ENCODE assay signal across 8 mouse cellular contexts in the genomic region with DNA sequence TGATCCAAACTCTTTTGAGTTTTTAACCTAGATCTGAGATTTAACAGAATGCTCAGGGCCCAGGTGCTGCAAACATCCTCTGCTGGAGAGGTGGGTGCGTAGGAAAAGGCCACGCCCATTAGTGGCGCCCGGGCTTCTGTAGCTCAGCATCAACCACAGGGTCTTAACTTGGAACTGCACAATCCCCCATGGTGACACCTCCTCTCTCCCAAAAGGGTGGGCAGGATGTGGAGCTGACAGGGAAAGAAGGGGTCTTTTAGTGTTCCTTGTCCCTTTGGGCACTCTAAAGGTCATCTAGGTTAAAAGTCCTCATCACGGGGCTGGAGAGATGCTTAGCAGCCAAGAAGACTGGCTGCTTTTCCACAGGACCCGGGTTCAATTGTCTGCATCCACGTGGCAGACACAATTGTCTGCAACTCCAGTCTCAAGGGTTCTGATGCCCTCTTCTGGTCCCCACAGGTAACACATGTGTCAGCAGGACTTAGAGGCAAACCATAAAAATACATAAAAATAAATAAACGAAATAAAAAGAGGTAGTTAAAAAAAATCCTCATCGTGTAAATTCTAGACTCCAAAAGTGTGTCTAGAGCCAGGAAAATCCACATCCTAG.
DNase-seq lines count a peak whose midpoint lies in the region; ATAC-seq lines count a peak whose summit lies in the region.

No protein-coding gene starts in this region.

- H3K27me3 ChIP-seq in forebrain, embryonic 10.5 days (ENCODE audit: poor library complexity, severe bottlenecking): no peaks in the 10 kb centered on the region
- H3K27me3 ChIP-seq in forebrain, embryonic 13.5 days: no peaks in the 10 kb centered on the region
- 0 out of 2 replicates have a peak, but pooled peaks cover 7% of the 10 kb centered on the region for H3K27me3 ChIP-seq in liver, embryonic 12.5 days (replicated peaks)
- no peaks in the 10 kb centered on the region for H3K27me3 ChIP-seq in limb, embryonic 15.5 days

- peak overlapping the region; percentile 5; the same call in 1 of the 2 replicates for H3K27ac ChIP-seq in forebrain, embryonic 10.5 days
- H3K27ac ChIP-seq in forebrain, embryonic 13.5 days: no peak overlapping the region
- no peak overlapping the region for H3K27ac ChIP-seq in liver, embryonic 12.5 days
- H3K27ac ChIP-seq in limb, embryonic 15.5 days: peak overlapping the region; percentile 60; the same call in 1 of the 2 replicates

- DNase-seq in forebrain, embryonic 10.5 days (ENCODE audit: extremely low spot score, low spot score): no peak
- DNase-seq in liver (peak; percentile 26), adipocyte (ENCODE audit: low spot score) (peak; percentile 38)
- peak; percentile 54 to 56 for DNase-seq in thymus, postnatal 36 days
- no peak for DNase-seq in urinary bladder, postnatal 36 days (ENCODE audit: low spot score in 2 of 2)

- 0 out of 2 replicates have a peak, but pooled peaks cover 3% of the 10 kb centered on the region for H3K9me3 ChIP-seq in forebrain, embryonic 10.5 days
- H3K9me3 ChIP-seq in forebrain, embryonic 13.5 days (replicated peaks): no peaks in the 10 kb centered on the region
- H3K9me3 ChIP-seq in liver, embryonic 12.5 days (replicated peaks): no peaks in the 10 kb centered on the region
- no peaks in the 10 kb centered on the region for H3K9me3 ChIP-seq in limb, embryonic 15.5 days

- no peaks in the 10 kb centered on the region for H3K36me3 ChIP-seq in forebrain, embryonic 10.5 days (replicated peaks)
- H3K36me3 ChIP-seq in forebrain, embryonic 13.5 days (ENCODE audit: poor library complexity, severe bottlenecking): no peaks in the 10 kb centered on the region
- no peaks in the 10 kb centered on the region for H3K36me3 ChIP-seq in liver, embryonic 12.5 days
- H3K36me3 ChIP-seq in limb, embryonic 15.5 days: no peaks in the 10 kb centered on the region

- no peak overlapping the region for H3K4me3 ChIP-seq in forebrain, embryonic 10.5 days
- no peak overlapping the region for H3K4me3 ChIP-seq in forebrain, embryonic 13.5 days
- H3K4me3 ChIP-seq in liver, embryonic 12.5 days: no peak overlapping the region
- H3K4me3 ChIP-seq in limb, embryonic 15.5 days: no peak overlapping the region

- no peak overlapping the region for H3K9ac ChIP-seq in forebrain, embryonic 13.5 days
- no peak overlapping the region for H3K9ac ChIP-seq in liver, embryonic 12.5 days
- no peak overlapping the region for H3K9ac ChIP-seq in limb, embryonic 15.5 days

- H3K4me2 ChIP-seq in forebrain, embryonic 13.5 days: no peak overlapping the region
- H3K4me2 ChIP-seq in liver, embryonic 12.5 days: no peak overlapping the region
- H3K4me2 ChIP-seq in limb, embryonic 15.5 days: no peak overlapping the region

- no peak for ATAC-seq in forebrain, embryonic 13.5 days
- ATAC-seq in liver, embryonic 12.5 days: no peak
- no peak for ATAC-seq in limb, embryonic 15.5 days (ENCODE audit: insufficient number of reproducible peaks, low FRiP score, low TSS enrichment, low read depth)

- H3K4me1 ChIP-seq in forebrain, embryonic 10.5 days: peaks cover 24% of the 10 kb centered on the region
- H3K4me1 ChIP-seq in forebrain, embryonic 13.5 days: no peaks in the 10 kb centered on the region
- H3K4me1 ChIP-seq in liver, embryonic 12.5 days: no peaks in the 10 kb centered on the region
- H3K4me1 ChIP-seq in limb, embryonic 15.5 days: peaks cover 30% of the 10 kb centered on the region

- 49% methylated on average over 9 of the region's 9 CpGs for WGBS in forebrain, embryonic 10.5 days
- WGBS in forebrain, embryonic 13.5 days: 51% methylated on average over 9 of the region's 9 CpGs
- 37% methylated on average over 9 of the region's 9 CpGs for WGBS in liver, embryonic 12.5 days (ENCODE audit: insufficient replicate concordance)
- WGBS in limb, embryonic 15.5 days: 56% methylated on average over 9 of the region's 9 CpGs

Comparison
In these comparisons a context has a peak if more than half of its experiments do, and no peak if none do; other contexts are left out.
1. H3K27ac ChIP-seq: peak in forebrain, embryonic 10.5 days (single experiment) and limb, embryonic 15.5 days (single experiment); none in forebrain, embryonic 13.5 days (single experiment) and liver, embryonic 12.5 days (single experiment).
2. DNase-seq: peak in liver (single experiment), adipocyte (single experiment) and thymus, postnatal 36 days (2 of 2); none in forebrain, embryonic 10.5 days (single experiment) and urinary bladder, postnatal 36 days (0 of 2).